Mouse (Mus musculus): Measurements from ENCODE around the gene Garnl3.

- peak; percentile 43 for TF ChIP-seq CTCF (IDR thresholded peaks at IDR 0.05; ENCODE audit: low read depth, low read length)
- peak; percentile 76 for TF ChIP-seq POLR2AphosphoS5 (IDR thresholded peaks at IDR 0.05; ENCODE audit: insufficient replicate concordance, low read depth, low read length)
- TF ChIP-seq GATA1 (IDR thresholded peaks at IDR 0.05; ENCODE audit: borderline replicate concordance, low read length): no peak
- no peak for TF ChIP-seq TAL1 (conservative IDR thresholded peaks at IDR 0.05; ENCODE audit: low read depth, low read length)
- TF ChIP-seq GATA2 (IDR thresholded peaks at IDR 0.05; ENCODE audit: borderline replicate concordance, low read depth, low read length): no peak
Measured at GRCm38 (mm10) chr2:32966689-32967631, 164.5 kb downstream of the Garnl3 start.
